Mouse (Mus musculus) T-helper 2 cell (primary cell): ENCODE measurements at regions not wholly inside any gene's neighbourhood (a gene's known extent, or its start where the extent isn't known, plus 50 kb on each side); places are given as distances from the start of the nearest gene placed in this dataset.

Experiments used
- in situ Hi-C: fragments of 300-600 bp; cut with MboI, MseI; formaldehyde crosslinking; loops from one replicate; pipeline ENCODE4 v1.15.1; 2025; ENCODE audit warnings: high pct_unique_total_duplicates

DNA sequence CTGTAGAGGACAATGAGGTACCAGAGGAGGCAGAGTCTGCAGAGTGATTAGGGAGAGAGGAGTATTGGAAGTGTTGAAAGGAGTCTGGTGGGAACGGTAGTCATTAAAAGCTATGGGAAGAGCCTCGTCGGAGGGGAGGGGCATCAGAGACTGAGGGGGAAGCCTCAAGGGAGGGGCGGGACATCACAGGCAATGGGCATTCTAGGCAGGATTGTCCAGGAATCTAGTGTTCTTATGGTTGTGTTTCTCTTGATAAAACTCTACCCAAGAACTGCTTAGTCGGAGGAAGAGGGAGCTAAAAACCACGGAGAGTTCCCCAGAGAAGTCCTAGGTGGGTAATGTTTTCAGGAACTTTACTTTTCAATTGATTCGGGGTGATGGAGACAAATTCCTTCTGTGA, 90.2 kb downstream of the Sec23ip start:
- in situ Hi-C loops, result no loop called here

GRCm38 (mm10) chr7:128836435-128836834, 91.7 kb downstream of the Sec23ip start:
- in situ Hi-C loops, result no loop called here

GRCm38 (mm10) chr7:128842561-128842960, 97.8 kb downstream of the Sec23ip start:
- in situ Hi-C loops, result no loop called here

DNA sequence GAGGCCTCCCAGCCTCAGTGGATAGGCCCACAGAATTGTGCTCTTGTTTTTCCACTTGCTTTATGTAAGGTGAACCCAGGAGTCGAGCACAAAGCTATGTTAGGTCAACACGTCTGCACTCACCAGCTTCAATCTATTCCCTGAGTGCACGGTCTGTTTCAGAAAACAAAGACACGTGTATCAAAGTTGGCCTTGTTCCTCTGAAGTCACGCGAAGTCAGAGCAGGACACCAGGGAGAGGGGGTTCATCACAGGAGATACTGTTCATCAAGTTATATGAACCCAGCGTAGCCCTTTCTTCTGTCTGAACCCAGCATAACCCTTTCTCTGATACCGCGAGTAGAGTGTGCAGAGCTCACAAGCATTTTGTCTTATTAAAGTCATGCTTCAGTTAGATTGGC, 98.8 kb downstream of the Sec23ip start:
- in situ Hi-C loops, result no loop called here

- in situ Hi-C loops, result no loop called here
Measured at GRCm38 (mm10) chr7:128849261-128849660, 104.5 kb downstream of the Sec23ip start.

- in situ Hi-C loops, result loop anchor here (25.0 kb wide), 1 partner anchor 1058 kb away; no protein-coding TSS in a partner anchor
Measured at GRCm38 (mm10) chr7:128854193-128854592, 109.5 kb downstream of the Sec23ip start.

DNA sequence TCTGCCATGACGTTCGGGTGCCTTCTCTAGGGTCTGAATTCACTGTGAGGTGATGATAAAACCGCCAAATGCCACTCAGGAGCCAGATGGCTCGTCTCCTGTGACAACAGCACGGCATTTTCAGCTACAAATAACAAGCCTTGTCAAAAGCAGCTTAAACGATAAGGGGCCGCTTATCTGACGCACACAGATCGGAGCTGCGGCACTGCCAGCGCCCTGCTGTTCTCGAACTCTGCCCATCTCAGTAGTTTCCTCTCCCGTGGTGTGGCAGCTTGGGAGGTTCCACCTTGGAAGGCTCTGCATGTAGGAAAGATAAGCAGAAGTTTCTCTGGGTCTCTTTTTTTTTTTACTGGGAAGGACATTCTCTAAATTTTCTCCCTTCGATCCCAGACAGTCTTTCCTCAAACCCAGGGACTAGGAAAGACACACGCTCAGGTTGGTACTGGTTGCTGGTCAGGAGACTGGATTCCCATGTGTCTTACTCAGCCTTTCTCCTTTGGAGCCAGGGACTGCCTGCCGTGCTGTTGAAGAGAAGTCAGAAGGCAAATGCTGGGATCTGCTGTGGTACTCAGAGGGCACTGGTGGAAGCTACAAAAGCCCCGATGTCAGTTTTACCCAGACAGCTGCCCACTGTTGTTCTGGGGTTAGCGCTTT, 110.1 kb downstream of the Sec23ip start:
- in situ Hi-C loops, result loop anchor here (25.0 kb wide), 1 partner anchor 1057 kb away; no protein-coding TSS in a partner anchor

- in situ Hi-C loops, result loop anchor here (25.0 kb wide), 1 partner anchor 1052 kb away; no protein-coding TSS in a partner anchor
Measured at GRCm38 (mm10) chr7:128860141-128860540, 115.4 kb downstream of the Sec23ip start.

GRCm38 (mm10) chr7:128860709-128861108, 116.0 kb downstream of the Sec23ip start:
- in situ Hi-C loops, result loop anchor here (25.0 kb wide), 1 partner anchor 1052 kb away; no protein-coding TSS in a partner anchor

DNA sequence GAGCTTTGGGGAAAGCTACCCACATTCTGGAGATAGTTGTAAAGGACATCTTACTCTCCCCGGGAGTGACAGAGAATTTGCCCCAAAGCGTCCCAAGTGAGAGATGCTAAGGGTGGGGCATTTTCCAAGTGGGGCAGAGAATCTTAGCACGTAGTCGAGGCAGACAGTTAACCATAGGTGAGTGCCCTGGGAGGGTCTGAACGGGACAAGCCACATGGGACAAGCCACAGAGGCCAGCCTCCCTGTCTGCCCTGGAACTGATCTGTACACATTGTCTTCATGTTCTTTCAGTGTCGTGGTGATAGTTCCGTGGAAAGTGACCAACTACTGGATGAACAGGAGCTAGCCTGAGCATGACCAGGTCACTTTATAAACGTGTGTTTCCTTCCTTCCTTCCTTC, 116.6 kb downstream of the Sec23ip start:
- in situ Hi-C loops, result loop anchor here (25.0 kb wide), 1 partner anchor 1051 kb away; no protein-coding TSS in a partner anchor

GRCm38 (mm10) chr7:128868799-128869198, 124.1 kb downstream of the Sec23ip start:
- in situ Hi-C loops, result loop anchor here (25.0 kb wide), 1 partner anchor 1044 kb away; no protein-coding TSS in a partner anchor

DNA sequence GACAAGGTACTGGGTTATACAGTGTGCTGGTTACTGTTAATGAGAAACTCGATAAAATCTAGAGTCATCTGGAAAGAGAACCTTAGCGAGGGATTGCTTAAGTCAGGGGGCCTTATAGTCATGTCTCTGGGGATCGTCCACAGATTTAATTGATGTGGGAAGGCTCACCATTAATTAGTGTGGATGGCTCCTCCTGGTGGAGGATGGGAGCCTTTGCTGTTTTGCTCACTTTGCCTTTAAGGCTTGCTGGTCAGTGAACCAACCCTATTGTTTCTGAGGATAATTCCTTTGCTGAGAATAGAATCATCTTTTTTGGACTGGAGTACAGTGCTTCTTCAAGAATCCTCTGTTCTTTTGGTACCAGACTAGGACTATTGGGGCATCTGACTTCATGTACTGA, 139.3 kb downstream of the Sec23ip start:
- in situ Hi-C loops, result no loop called here

DNA sequence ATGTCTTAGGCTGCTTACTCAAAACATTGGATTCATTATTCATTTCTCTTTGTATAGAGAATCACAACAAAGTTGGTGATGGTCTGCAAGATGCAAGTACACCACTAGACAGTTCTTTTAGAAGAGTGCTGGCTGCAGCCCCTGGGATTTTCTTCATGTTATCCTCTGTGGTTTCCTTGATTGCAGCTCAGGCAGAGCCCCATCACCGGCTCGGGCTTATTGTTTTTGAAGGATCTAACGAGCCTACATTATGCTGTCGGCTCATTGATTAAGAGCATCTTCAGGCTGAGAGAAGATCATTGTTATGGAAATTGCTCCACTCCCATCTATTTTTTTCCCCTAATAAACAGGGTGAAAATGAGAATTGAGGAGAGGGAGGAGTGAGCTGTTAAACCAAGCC, 140.8 kb downstream of the Sec23ip start:
- in situ Hi-C loops, result no loop called here

GRCm38 (mm10) chr7:128910134-128910533, 165.4 kb downstream of the Sec23ip start:
- in situ Hi-C loops, result no loop called here

GRCm38 (mm10) chr7:128937976-128938730, 193.4 kb downstream of the Sec23ip start:
- in situ Hi-C loops, result loop anchor here (10.0 kb wide), 1 partner anchor 293 kb away; no protein-coding TSS in a partner anchor

DNA sequence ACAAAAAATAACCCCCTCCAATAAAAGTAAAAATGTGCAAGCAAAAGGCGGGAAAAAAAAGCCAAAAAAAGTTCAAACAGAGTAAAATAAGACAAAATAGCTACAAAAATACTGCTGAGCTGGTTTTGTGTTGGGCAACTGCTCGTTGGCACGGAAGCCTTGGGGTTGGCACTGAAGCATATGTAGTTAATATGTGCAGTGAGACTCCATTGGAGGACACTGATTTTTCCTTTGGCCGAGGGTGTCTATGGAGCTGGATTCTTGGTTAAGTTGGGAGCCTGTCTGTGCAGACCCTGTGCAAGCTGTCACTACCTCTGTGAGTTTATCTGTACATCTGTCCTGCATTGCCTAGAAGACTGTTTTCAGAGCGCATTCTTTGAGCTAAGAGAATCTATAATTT, 215.8 kb downstream of the Sec23ip start:
- in situ Hi-C loops, result loop anchor here (5.0 kb wide), 1 partner anchor 52 kb away; no protein-coding TSS in a partner anchor

GRCm38 (mm10) chr7:128979904-128980303, 235.2 kb downstream of the Sec23ip start:
- in situ Hi-C loops, result no loop called here

DNA sequence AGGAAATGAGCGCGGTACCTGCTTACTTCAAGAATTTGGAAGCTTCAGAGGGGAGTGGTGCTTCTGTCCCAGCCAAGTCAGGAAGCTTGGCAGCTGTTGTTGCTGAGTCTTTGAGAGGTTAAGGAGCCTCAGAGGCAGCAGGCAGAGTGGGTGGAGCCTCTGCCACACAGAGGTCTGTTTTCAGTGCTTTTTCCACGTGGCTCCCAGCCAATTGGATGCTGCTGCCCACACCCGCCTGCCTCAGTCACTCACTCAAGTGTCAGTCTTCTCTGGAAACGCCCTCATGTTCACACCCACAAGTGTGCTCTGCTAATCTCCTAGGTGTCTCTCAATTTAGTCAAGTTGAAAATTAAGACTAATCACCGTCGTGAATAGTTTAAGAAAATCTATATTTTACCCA, 236.1 kb downstream of the Sec23ip start:
- in situ Hi-C loops, result no loop called here

DNA sequence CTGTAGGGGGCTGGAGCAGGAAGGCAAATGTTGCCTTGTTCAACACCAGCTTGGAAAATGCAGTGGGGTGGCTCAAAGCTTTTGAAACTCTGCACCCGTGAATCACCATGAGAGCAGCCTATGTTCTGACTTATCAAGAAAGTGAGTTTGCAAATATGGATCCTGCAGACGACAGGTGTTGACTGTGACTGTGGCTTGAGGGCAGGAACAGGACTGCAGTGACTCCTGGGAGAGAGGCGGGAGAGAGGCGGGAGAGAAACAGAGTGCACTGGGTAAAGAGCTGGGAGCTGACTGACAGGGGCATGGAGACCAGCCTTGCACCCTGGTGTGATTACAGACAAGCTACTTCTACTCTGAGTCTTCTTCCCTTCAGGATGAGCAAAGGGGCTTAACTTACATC, 254.0 kb downstream of the Sec23ip start:
- in situ Hi-C loops, result no loop called here

- in situ Hi-C loops, result no loop called here
Measured at GRCm38 (mm10) chr7:129002419-129002818, 254.4 kb upstream of the Plpp4 start.

DNA sequence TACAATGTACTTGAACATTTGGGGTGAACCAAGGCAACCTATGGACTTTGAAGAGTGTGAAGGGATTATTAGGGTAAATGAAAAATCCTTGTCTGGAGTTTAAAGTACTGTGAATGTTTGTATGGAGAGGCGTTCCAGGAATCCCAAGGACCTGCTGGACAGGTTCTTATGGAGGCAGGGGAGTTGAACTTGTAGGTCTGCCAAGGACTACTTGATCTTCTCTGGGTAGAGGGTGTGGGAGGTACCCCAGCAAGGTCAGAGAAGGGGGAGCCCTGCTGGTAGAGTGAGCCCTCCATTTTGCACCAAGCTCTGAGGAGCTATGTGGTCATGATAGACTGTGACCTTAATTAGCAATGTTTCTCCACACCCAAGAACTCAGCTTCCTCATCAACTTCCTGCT, 253.7 kb upstream of the Plpp4 start:
- in situ Hi-C loops, result no loop called here

DNA sequence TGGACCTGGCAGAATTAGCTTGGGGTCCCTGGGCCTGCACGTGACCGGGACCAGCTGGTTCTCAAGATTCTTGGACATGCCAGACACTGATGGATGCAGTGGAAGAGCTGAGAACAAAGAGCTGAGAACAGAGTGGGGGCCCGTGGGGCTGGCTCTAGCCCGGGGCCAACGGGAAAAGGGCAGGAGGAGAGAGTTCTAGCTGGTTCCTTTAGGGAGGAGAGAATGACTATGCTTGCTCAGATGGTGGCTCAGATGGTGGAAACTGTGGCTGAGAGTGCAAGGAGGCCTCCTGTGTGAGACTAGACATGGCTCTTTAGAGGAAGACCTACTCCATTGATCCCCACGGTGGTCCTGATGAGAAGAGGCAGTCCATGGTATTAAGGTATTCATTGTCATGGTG, 240.5 kb upstream of the Plpp4 start:
- in situ Hi-C loops, result no loop called here

- in situ Hi-C loops, result no loop called here
Measured at GRCm38 (mm10) chr7:129027116-129027515, 229.7 kb upstream of the Plpp4 start.
